Mouse (Mus musculus) midbrain, embryonic 12.5 days (tissue): ENCODE results near the gene Cts3. TPM values are rescaled to one million over a fixed set of nuclear protein-coding genes. Genes with fewer than 3 reads are reported as not detected.
"Not testable (repeated sequence)": the region's sequence is repeated elsewhere in the genome, so short reads cannot be mapped to it uniquely, and the experiment has no call there.

ENCODE experiments used
- ATAC-seq: fragments of 200-750 bp; cut with Nextera tagmentation; 2 replicates; pipeline ENCODE4 v1.8.0; 2017; ENCODE audit warnings: low read depth, moderate TSS enrichment, moderate library complexity; ENCODE audit not compliant: low FRiP score
- H3K27ac ChIP-seq: fragments of 300-500 bp; sonication (generic); replicated peaks from 2 replicates; pipeline ENCODE4 v1.5.1; 2016; ENCODE audit warnings: mild to moderate bottlenecking
- H3K27me3 ChIP-seq: fragments of 300-500 bp; sonication (generic); 2 replicates; pipeline ENCODE4 v1.6.1; 2016; ENCODE audit warnings: mild to moderate bottlenecking
- H3K36me3 ChIP-seq: fragments of 300-500 bp; sonication (generic); 2 replicates; pipeline ENCODE4 v1.6.1; 2016
- H3K4me1 ChIP-seq: fragments of 300-500 bp; sonication (generic); 2 replicates; pipeline ENCODE4 v1.6.1; 2016
- H3K4me2 ChIP-seq: fragments of 300-500 bp; sonication (generic); replicated peaks from 2 replicates; pipeline ENCODE4 v1.6.1; 2016; ENCODE audit warnings: mild to moderate bottlenecking, moderate library complexity
- H3K4me3 ChIP-seq: fragments of 300-500 bp; sonication (generic); 2 replicates; pipeline ENCODE4 v1.5.1; 2016; ENCODE audit warnings: mild to moderate bottlenecking
- H3K9ac ChIP-seq: fragments of 300-500 bp; sonication (generic); replicated peaks from 2 replicates; pipeline ENCODE4 v1.6.1; 2016; ENCODE audit warnings: mild to moderate bottlenecking, moderate library complexity
- H3K9me3 ChIP-seq: fragments of 300-500 bp; sonication (generic); 2 replicates; pipeline ENCODE4 v1.6.1; 2016; ENCODE audit warnings: mild to moderate bottlenecking
- WGBS: fragments of 180-500 bp; shearing (Covaris S2); methylation state at CpG from one replicate; pipeline ENCODE4 v1.1.7; 2016; 5-methylcytosine and 5-hydroxymethylcytosine counted together
- polyA plus RNA-seq: library from polyadenylated mRNA; unstranded; fragments of >200 nt; fragmentation: Nextera tagmentation; extraction: Ambion mirVana; gene quantifications from 2 replicates; pipeline ENCODE4 v1.2.1, GENCODE M21; 2016

The Cts3 gene
- not detected in 2 replicates for polyA plus RNA-seq

DNA sequence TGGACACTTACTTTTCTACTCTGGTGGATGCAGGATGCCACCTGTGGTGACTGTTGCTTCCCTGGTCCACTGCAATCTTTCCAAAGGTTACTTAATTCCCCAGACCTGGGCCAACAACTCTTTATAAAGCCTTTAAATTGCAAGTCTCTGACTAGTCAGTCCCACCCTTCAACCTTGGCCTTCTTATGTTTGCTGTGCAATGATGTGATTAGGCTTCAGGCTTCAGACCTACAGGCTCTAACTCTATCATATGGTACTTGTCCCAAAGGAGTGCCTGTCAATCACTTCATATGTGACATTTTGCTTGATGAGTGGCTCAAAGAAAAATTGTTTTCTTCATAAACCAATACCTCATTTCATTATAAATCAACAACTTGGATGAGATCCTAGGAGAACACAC lies at the start of gene Cts3:
TSS of gene Cts3 (minus strand) at position 101 of the 400 bp plus-strand sequence.
- peaks cover 36% of the 10 kb centered on the region for H3K9me3 ChIP-seq
- no peaks in the 10 kb centered on the region for H3K4me1 ChIP-seq
- no peak for ATAC-seq
- H3K36me3 ChIP-seq = no peaks in the 10 kb centered on the region
- H3K4me2 ChIP-seq = no peak within 1 kb of the TSS
- H3K9ac ChIP-seq = no peak within 1 kb of the TSS
- H3K27me3 ChIP-seq = no peaks in the 10 kb centered on the region
- H3K4me3 ChIP-seq = no peak within 1 kb of the TSS
- no peak within 1 kb of the TSS for H3K27ac ChIP-seq

DNA sequence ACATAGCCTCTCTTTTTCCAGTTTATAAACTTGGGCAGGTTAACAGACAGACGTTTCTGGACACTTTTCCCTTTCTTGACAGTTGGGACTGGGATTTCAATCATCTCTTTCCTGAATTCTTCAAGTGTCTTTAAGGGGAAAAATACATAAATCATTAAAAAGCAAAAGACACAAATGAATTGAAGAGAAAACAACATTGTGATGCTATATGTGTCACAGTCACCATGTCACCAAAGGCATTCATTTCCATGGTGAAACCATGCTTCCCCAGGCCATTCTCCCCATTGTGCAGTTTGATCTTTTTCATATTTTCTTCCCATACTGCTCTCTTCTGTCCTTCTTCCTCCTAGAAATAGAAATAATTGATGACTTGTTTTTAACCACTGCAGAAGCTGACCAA lies 1.9 kb downstream of the Cts3 start, which contains the start of gene Gm49352:
TSS of gene Gm49352 (minus strand) at position 101 of the 400 bp plus-strand sequence.
- H3K9ac ChIP-seq, ATAC-seq, H3K27me3 ChIP-seq, H3K4me1 ChIP-seq, H3K27ac ChIP-seq, H3K4me3 ChIP-seq, H3K4me2 ChIP-seq, H3K36me3 ChIP-seq: not testable (repeated sequence)
- peaks cover 29% of the 10 kb centered on the region for H3K9me3 ChIP-seq
- WGBS = 43% methylated on average over 1 of the region's 1 CpGs

DNA sequence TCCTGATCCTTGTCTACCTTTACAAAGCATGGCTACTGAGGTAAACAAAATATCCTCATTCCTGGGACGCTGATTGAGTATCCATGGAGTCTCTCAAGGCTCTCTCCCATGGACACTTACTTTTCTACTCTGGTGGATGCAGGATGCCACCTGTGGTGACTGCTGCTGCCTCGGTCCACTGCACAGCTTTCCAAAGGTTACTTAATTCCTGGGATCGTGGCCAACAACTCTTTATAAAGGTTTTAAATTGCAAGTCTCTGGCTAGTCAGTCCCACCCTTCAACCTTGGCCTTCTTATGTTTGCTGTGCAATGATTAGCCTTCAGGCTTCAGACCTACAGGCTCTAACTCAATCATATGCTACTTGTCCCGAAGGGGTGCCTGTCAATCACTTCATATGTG lies 28.3 kb downstream of the Cts3 start, which contains the start of gene Ctsm:
TSS of gene Ctsm (minus strand) at position 209 of the 400 bp plus-strand sequence.
- Histone ChIP-seq H3K4me3 (no peak within 1 kb of the TSS), H3K27ac (no peak within 1 kb of the TSS), H3K4me1 (no peaks in the 10 kb centered on the region), H3K4me2 (no peak within 1 kb of the TSS), H3K9ac (no peak within 1 kb of the TSS), H3K36me3 (no peaks in the 10 kb centered on the region), H3K9me3 (peaks cover 32% of the 10 kb centered on the region), H3K27me3 (no peaks in the 10 kb centered on the region)
- no peak for ATAC-seq
- 71% methylated on average over 4 of the region's 4 CpGs for WGBS

Other genes starting within 250 kb of the Cts3 start
- not detected in 2 replicates for gene Cts7, start 211.9 kb downstream of the Cts3 start, polyA plus RNA-seq
- gene Ctsm, start 28.3 kb downstream of the Cts3 start, polyA plus RNA-seq = not detected in 2 replicates
- not detected in 2 replicates for gene Gm49352, start 2.0 kb downstream of the Cts3 start, polyA plus RNA-seq